Mouse (Mus musculus) embryonic fibroblast, embryonic 13.5 days (primary cell): ENCODE measurements around the gene Spata13.

ENCODE experiments used
- CTCF ChIP-seq: IDR thresholded peaks from 2 replicates; pipeline ENCODE4 v1.5.1; 2011; ENCODE audit warnings: mild to moderate bottlenecking, control low read depth, low read length, moderate library complexity, borderline replicate concordance; ENCODE audit not compliant: insufficient read depth
- POLR2A ChIP-seq: IDR thresholded peaks from 2 replicates; pipeline ENCODE4 v1.6.1; 2011; ENCODE audit warnings: low read depth, mild to moderate bottlenecking, control low read depth, low read length, moderate library complexity

GRCm38 (mm10) chr14:60799762-60800728 lies 166.2 kb downstream of the Spata13 start:
- TF ChIP-seq CTCF = no peak
- TF ChIP-seq POLR2A = no peak
